Mouse (Mus musculus) CH12.LX (cell line): ENCODE results near the gene Adat3.

Source experiments
- CTCF ChIP-seq, 2 experiments: IDR thresholded peaks in 1 of 2; conservative IDR thresholded peaks in 1 of 2; 2 replicates each; pipeline ENCODE4 v1.5.1; 2011 to 2012; ENCODE audit warnings: low read depth in 2 of 2, low read length in 2 of 2, improper control_type of control experiment in 1 of 2, inconsistent platforms in 1 of 2, mild to moderate bottlenecking in 1 of 2, moderate library complexity in 1 of 2
- EP300 ChIP-seq: IDR thresholded peaks from 2 replicates; pipeline ENCODE4 v1.6.1; 2011; ENCODE audit warnings: low read length, improper control_type of control experiment
- ETS1 ChIP-seq: conservative IDR thresholded peaks from 2 replicates; pipeline ENCODE4 v1.6.1; 2012; ENCODE audit warnings: low read depth, mild to moderate bottlenecking, inconsistent platforms, low read length, improper control_type of control experiment, moderate library complexity
- MYC ChIP-seq: IDR thresholded peaks from 2 replicates; pipeline ENCODE4 v1.6.1; 2011; ENCODE audit warnings: low read depth, mild to moderate bottlenecking, improper control_type of control experiment, low read length
- POLR2A ChIP-seq: IDR thresholded peaks from 2 replicates; pipeline ENCODE4 v1.6.1; 2011; ENCODE audit warnings: low read depth, mild to moderate bottlenecking, improper control_type of control experiment, low read length
- UBTF ChIP-seq: IDR thresholded peaks from 2 replicates; pipeline ENCODE4 v1.6.1; 2012; ENCODE audit warnings: low read depth, mild to moderate bottlenecking, inconsistent platforms, low read length, improper control_type of control experiment, moderate library complexity
- ZMIZ1 ChIP-seq: IDR thresholded peaks from 2 replicates; pipeline ENCODE4 v1.6.1; 2012; ENCODE audit warnings: low read depth, mild to moderate bottlenecking, inconsistent platforms, low read length, improper control_type of control experiment

DNA sequence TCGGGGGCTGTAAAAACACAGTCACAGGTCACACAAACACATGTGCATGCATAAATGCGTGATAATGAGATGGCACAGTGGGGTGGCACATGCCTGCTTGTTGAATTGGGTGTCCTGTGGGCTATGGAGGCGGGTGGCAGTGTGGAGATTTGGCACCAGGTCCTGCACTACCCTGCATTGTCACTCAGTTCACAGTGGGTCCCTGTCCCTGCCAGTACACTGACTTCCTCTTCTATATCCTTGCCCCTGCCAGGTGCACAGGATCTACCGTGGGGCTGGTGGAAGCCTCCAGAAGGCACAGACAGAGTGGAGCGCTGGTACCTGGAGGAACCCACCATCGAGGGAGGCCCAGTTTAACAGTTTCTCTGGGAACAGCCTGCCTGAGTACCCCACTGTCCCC lies 11.7 kb downstream of the Adat3 start:
- TF ChIP-seq MYC (no peak), ZMIZ1 (no peak), POLR2A (no peak), CTCF (conservative IDR thresholded peaks at IDR 0.05 in 1 of 2, IDR thresholded peaks at IDR 0.05 in 1 of 2; ENCODE audit: low read depth in 2 of 2, low read length in 2 of 2) (no peak), EP300 (no peak), ETS1 (no peak), UBTF (no peak)
